Mouse (Mus musculus): ENCODE measurements around the gene Gm38392. TPM values are rescaled to one million over a fixed set of nuclear protein-coding genes. Genes with fewer than 3 reads are reported as not detected.

The Gm38392 gene
- polyA plus RNA-seq, 1 experiment from 2014 or later = 0.23 TPM

DNA sequence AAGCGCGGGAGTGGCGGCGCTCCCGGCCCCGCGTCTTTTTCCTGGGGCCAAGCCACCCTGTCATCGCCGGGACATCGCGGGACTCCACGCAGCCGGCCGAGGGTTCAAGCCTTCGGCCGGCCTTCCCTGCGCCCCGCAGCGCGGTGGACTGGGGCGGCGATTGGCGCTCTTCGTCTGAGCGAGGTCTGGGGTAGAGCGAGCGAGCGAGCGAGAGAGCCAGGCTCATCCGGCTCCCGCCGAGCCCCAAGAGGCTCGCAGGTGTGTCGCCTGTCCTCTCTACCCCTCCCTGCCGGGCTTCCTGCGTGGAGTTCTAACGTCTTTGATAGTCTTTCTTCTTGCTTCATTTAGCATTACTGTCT is 86.1 kb downstream of the Gm38392 start:
- peaks cover 6% of the 10 kb centered on the region; the same call in 1 of the 2 replicates for H3K4me1 ChIP-seq (replicated peaks; ENCODE audit: control insufficient read depth, insufficient read depth, low read length)
- no peak overlapping the region for H3K27ac ChIP-seq (ENCODE audit: low read length)
- no peak for ATAC-seq (ENCODE audit: low read depth)
- peak overlapping the region; percentile 38 for H3K4me3 ChIP-seq (ENCODE audit: low read length)
- no peaks in the 10 kb centered on the region for H3K36me3 ChIP-seq (ENCODE audit: control insufficient read depth, insufficient read depth, low read length)
- H3K27me3 ChIP-seq (ENCODE audit: control insufficient read depth, insufficient read depth, low read depth, low read length) = peaks cover 88% of the 10 kb centered on the region
- no peaks in the 10 kb centered on the region for H3K9me3 ChIP-seq (ENCODE audit: control insufficient read depth, low read length)
- no peak overlapping the region for H3K9ac ChIP-seq (ENCODE audit: low read length)
- WGBS = under 1% methylated on average over 37 of the region's 37 CpGs
- H3K4me2 ChIP-seq (ENCODE audit: low read depth, low read length) = peak overlapping the region; percentile 53

DNA sequence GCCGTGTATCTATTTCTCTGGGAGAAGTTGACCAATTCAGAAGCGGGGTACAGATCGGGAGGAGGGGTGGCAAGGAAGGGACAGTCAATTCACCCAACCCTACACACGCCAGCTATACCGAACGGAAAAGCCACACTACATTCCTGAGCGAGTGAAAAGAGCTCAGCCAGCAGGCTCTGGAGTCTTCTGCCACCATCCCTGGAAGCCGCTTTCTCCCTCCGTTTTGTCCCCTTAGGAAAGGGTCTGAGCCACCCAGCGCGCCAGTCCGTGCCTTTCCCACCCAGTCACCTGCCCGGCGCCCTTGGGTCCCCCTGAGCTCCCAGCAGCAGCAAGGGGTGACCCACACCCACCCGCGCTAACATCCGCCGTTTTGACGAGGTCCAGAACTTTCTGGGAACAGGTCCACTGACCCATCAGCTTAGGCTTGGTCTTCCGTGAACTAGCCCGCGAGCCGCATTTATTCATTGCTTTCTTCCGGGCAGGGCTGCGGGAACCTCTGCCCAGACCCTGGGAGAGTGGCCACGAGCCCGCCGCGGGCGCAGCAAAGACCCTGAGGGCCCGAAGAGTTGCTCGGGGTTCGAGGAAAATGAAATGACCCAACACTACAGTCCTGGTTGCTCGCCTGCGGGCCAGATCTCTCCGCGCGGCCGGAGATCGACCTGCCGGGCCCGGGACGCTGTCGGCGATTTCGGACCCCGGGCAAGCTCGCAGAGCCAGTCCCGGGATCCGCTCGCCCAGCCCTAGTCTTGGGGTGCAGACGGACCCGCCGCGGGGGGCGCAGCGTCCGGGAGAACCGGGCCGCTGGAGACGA is 86.6 kb downstream of the Gm38392 start:
- H3K36me3 ChIP-seq (ENCODE audit: control insufficient read depth, insufficient read depth, low read length) = no peaks in the 10 kb centered on the region
- H3K4me1 ChIP-seq (replicated peaks; ENCODE audit: control insufficient read depth, insufficient read depth, low read length) = peaks cover 6% of the 10 kb centered on the region; the same call in 1 of the 2 replicates
- ATAC-seq (ENCODE audit: low read depth) = no peak
- peak overlapping the region; percentile 53 for H3K4me2 ChIP-seq (ENCODE audit: low read depth, low read length)
- no peaks in the 10 kb centered on the region for H3K9me3 ChIP-seq (ENCODE audit: control insufficient read depth, low read length)
- peaks cover 83% of the 10 kb centered on the region for H3K27me3 ChIP-seq (ENCODE audit: control insufficient read depth, insufficient read depth, low read depth, low read length)
- H3K27ac ChIP-seq (ENCODE audit: low read length) = no peak overlapping the region
- no peak overlapping the region for H3K9ac ChIP-seq (ENCODE audit: low read length)
- 1% methylated on average over 61 of the region's 61 CpGs for WGBS
- H3K4me3 ChIP-seq (ENCODE audit: low read length) = peak overlapping the region; percentile 38

DNA sequence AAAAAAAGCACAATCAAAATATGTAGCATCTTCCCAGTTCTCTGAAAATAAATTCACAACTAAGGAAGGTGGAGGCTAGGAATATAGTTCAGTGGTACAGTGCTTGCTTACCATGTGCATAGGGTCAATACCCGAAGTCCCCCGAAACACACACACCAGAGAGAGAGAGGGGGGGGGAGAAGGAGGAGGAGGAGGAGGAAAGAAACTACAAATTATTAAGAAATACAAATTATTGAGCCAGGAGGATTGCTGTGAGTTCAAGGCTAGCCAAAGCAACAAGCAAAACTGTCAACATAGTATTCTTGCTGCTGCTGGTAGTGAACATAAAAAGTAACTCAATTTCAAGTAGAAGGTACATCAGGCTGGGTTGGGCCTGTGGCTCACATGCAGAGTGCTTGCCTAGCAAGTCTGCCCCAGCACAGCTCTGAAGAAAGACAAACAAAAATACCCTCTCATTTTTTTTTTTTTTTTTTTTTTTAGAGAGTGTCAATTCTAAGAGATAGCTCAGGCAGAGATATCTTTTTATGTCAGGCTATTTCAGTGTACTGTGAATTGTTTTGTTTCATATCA is 87.4 kb downstream of the Gm38392 start:
- WGBS = 25% methylated on average over 2 of the region's 2 CpGs
- H3K9me3 ChIP-seq (ENCODE audit: control insufficient read depth, low read length) = no peaks in the 10 kb centered on the region
- H3K27ac ChIP-seq (ENCODE audit: low read length) = no peak overlapping the region

DNA sequence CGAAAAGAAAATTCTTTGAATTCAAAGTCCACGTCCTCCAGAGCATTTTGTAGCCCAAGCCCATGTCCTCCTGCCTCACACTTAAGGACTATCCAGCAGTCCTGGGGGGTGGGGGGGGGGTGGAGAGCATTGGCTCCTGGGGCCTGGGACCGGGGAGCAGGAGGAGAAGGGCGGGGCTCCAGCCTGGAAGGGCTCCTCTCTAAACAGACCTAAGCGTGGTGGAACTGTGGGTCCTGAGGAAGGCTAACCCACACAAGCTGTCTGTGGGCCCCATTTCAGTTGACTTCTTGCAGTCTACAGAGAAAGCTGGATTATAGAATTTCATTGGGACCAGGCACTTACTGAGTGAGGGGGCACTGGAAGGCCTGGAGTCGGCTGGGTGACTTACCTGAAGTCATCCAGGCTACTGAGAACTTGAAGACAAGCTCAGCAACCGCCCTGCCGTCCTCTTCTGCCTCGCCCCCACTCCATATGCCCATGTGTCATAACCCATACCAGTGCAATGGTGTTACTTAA is 88.4 kb downstream of the Gm38392 start:
- Histone ChIP-seq H3K4me1 (replicated peaks; ENCODE audit: control insufficient read depth, insufficient read depth, low read length) (peaks cover 6% of the 10 kb centered on the region; the same call in 1 of the 2 replicates), H3K9me3 (ENCODE audit: control insufficient read depth, low read length) (no peaks in the 10 kb centered on the region), H3K36me3 (ENCODE audit: control insufficient read depth, insufficient read depth, low read length) (no peaks in the 10 kb centered on the region), H3K4me2 (ENCODE audit: low read depth, low read length) (no peak overlapping the region), H3K27ac (ENCODE audit: low read length) (no peak overlapping the region), H3K9ac (ENCODE audit: low read length) (no peak overlapping the region), H3K27me3 (ENCODE audit: control insufficient read depth, insufficient read depth, low read depth, low read length) (peaks cover 68% of the 10 kb centered on the region), H3K4me3 (ENCODE audit: low read length) (no peak overlapping the region)
- 0 out of 2 replicates have a peak, but pooled peaks have one; percentile 23 for ATAC-seq (ENCODE audit: low read depth)
- 5% methylated on average over 9 of the region's 9 CpGs for WGBS

More for the DNA sequence above, 87.4 kb downstream of the Gm38392 start:
- Histone ChIP-seq H3K4me1 (replicated peaks; ENCODE audit: control insufficient read depth, insufficient read depth, low read length) (peaks cover 6% of the 10 kb centered on the region; the same call in 1 of the 2 replicates), H3K4me3 (ENCODE audit: low read length) (no peak overlapping the region), H3K36me3 (ENCODE audit: control insufficient read depth, insufficient read depth, low read length) (no peaks in the 10 kb centered on the region), H3K4me2 (ENCODE audit: low read depth, low read length) (no peak overlapping the region), H3K27me3 (ENCODE audit: control insufficient read depth, insufficient read depth, low read depth, low read length) (peaks cover 75% of the 10 kb centered on the region), H3K9ac (ENCODE audit: low read length) (no peak overlapping the region)
- no peak for ATAC-seq (ENCODE audit: low read depth)

- WGBS = 4% methylated on average over 10 of the region's 10 CpGs
- Histone ChIP-seq H3K9ac (ENCODE audit: low read length) (no peak overlapping the region), H3K27ac (ENCODE audit: low read length) (no peak overlapping the region), H3K4me3 (ENCODE audit: low read length) (no peak overlapping the region), H3K9me3 (ENCODE audit: control insufficient read depth, low read length) (no peaks in the 10 kb centered on the region), H3K27me3 (ENCODE audit: control insufficient read depth, insufficient read depth, low read depth, low read length) (peaks cover 67% of the 10 kb centered on the region), H3K4me2 (ENCODE audit: low read depth, low read length) (no peak overlapping the region), H3K36me3 (ENCODE audit: control insufficient read depth, insufficient read depth, low read length) (no peaks in the 10 kb centered on the region), H3K4me1 (replicated peaks; ENCODE audit: control insufficient read depth, insufficient read depth, low read length) (peaks cover 6% of the 10 kb centered on the region; the same call in 1 of the 2 replicates)
- ATAC-seq (ENCODE audit: low read depth) = no peak
Measured at GRCm38 (mm10) chr3:88197741-88198504, 89.1 kb downstream of the Gm38392 start.

Small RNA genes within 50 kb of the gene (microRNA-seq; reads per million reads assigned to microRNA genes)
- gene Gm25641 = not detected
- gene Mir3093 = not detected
- gene Mir9-1 = not detected

Other genes starting within 250 kb of the Gm38392 start
- 22.4 and 25.6 TPM in 2 replicates for gene Gpatch4, start 244.1 kb downstream of the Gm38392 start, polyA plus RNA-seq (2015; fragmentation: Nextera tagmentation; extraction: Ambion mirVana)
- 203 and 211 TPM in 2 replicates for gene Naxe, start 228.7 kb downstream of the Gm38392 start, polyA plus RNA-seq (2015; fragmentation: Nextera tagmentation; extraction: Ambion mirVana)
- gene Ttc24, start 208.9 kb downstream of the Gm38392 start, polyA plus RNA-seq (2015; fragmentation: Nextera tagmentation; extraction: Ambion mirVana) = not detected in 2 replicates
- gene Iqgap3, start 205.2 kb downstream of the Gm38392 start, polyA plus RNA-seq (2015; fragmentation: Nextera tagmentation; extraction: Ambion mirVana) = 23.4 and 26.9 TPM in 2 replicates
- gene Mef2d, start 144.8 kb downstream of the Gm38392 start, polyA plus RNA-seq (2015; fragmentation: Nextera tagmentation; extraction: Ambion mirVana) = 19.9 and 22.9 TPM in 2 replicates
- 0.69 and 1.0 TPM in 2 replicates for gene Rhbg, start 32.5 kb downstream of the Gm38392 start, polyA plus RNA-seq (2015; fragmentation: Nextera tagmentation; extraction: Ambion mirVana)
- gene Tsacc, start 9.8 kb upstream of the Gm38392 start, polyA plus RNA-seq (2015; fragmentation: Nextera tagmentation; extraction: Ambion mirVana) = 11.0 and 12.3 TPM in 2 replicates
- gene Cct3, start 9.9 kb upstream of the Gm38392 start, polyA plus RNA-seq (2015; fragmentation: Nextera tagmentation; extraction: Ambion mirVana) = 432 and 447 TPM in 2 replicates
- gene Glmp, start 37.8 kb upstream of the Gm38392 start, polyA plus RNA-seq (2015; fragmentation: Nextera tagmentation; extraction: Ambion mirVana) = 228 and 231 TPM in 2 replicates
- gene Tmem79, start 48.9 kb upstream of the Gm38392 start, polyA plus RNA-seq (2015; fragmentation: Nextera tagmentation; extraction: Ambion mirVana) = 9.5 and 9.9 TPM in 2 replicates
- 46.6 and 46.7 TPM in 2 replicates for gene Smg5, start 49.0 kb upstream of the Gm38392 start, polyA plus RNA-seq (2015; fragmentation: Nextera tagmentation; extraction: Ambion mirVana)
- gene Paqr6, start 77.4 kb upstream of the Gm38392 start, polyA plus RNA-seq (2015; fragmentation: Nextera tagmentation; extraction: Ambion mirVana) = 12.5 and 15.2 TPM in 2 replicates
- gene Bglap3, start 85.5 kb upstream of the Gm38392 start, polyA plus RNA-seq (2015; fragmentation: Nextera tagmentation; extraction: Ambion mirVana) = 0.13 TPM in 1 of 2 replicates, not detected in the other
- gene Bglap2, start 91.5 kb upstream of the Gm38392 start, polyA plus RNA-seq (2015; fragmentation: Nextera tagmentation; extraction: Ambion mirVana) = 0.43 TPM in 1 of 2 replicates, not detected in the other
- 0.94 TPM in 1 of 2 replicates, not detected in the other for gene Bglap, start 97.3 kb upstream of the Gm38392 start, polyA plus RNA-seq (2015; fragmentation: Nextera tagmentation; extraction: Ambion mirVana)
- 130 and 147 TPM in 2 replicates for gene Pmf1, start 123.1 kb upstream of the Gm38392 start, polyA plus RNA-seq (2015; fragmentation: Nextera tagmentation; extraction: Ambion mirVana)
- gene Slc25a44, start 137.9 kb upstream of the Gm38392 start, polyA plus RNA-seq (2015; fragmentation: Nextera tagmentation; extraction: Ambion mirVana) = 15.2 and 16.0 TPM in 2 replicates
- gene Sema4a, start 174.0 kb upstream of the Gm38392 start, polyA plus RNA-seq (2015; fragmentation: Nextera tagmentation; extraction: Ambion mirVana) = 6.3 TPM in 2 replicates
- gene Lmna, start 222.7 kb upstream of the Gm38392 start, polyA plus RNA-seq (2015; fragmentation: Nextera tagmentation; extraction: Ambion mirVana) = 148 and 150 TPM in 2 replicates
- gene Mex3a, start 245.2 kb upstream of the Gm38392 start, polyA plus RNA-seq (2015; fragmentation: Nextera tagmentation; extraction: Ambion mirVana) = 13.1 and 13.5 TPM in 2 replicates

Measured in lung, embryonic 16.5 days (tissue).